Mouse (Mus musculus) R1 (cell line): ENCODE data around the gene Lsg1.
A peak's percentile ranks its signal among the peaks of the same experiment; 100 is the strongest.

ENCODE experiments used
- DNase-seq: peaks from one replicate; pipeline ENCODE4 v3.0.0-alpha.2; 2018; ENCODE audit warnings: low read depth, low spot score

Lsg1 gene

DNA sequence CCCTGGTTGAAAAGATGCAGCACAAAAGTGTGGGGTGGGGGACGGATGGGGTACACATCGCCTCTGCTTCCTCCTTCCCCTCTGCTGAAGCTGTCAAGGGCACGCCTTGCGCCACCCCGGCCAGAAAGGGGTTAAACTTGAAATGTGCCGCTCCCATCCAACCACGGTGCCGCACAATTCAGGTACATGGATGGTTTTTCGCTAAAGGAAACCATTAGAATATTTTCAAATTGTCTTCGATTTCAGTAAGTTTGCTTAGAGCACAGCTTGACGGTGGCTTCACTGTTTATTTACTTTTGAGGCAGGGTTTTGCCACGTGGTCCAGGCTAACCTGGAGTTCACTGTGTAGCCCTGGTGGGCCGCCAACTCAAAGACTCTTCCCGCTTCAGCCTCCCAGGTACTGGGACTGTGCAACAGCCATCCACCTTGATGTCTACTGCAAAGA is 36.6 kb downstream of the Lsg1 start, which contains the start of gene Tmem44:
Tmem44 (minus strand) TSS at position 95 of the 445 bp plus-strand sequence.
- peak; percentile 71 for DNase-seq

- peak; percentile 75 for DNase-seq
Measured at GRCm38 (mm10) chr16:30549966-30550747, 37.2 kb downstream of the Lsg1 start.

- no peak for DNase-seq
Measured at GRCm38 (mm10) chr16:30549516-30549915, 37.9 kb downstream of the Lsg1 start.

DNA sequence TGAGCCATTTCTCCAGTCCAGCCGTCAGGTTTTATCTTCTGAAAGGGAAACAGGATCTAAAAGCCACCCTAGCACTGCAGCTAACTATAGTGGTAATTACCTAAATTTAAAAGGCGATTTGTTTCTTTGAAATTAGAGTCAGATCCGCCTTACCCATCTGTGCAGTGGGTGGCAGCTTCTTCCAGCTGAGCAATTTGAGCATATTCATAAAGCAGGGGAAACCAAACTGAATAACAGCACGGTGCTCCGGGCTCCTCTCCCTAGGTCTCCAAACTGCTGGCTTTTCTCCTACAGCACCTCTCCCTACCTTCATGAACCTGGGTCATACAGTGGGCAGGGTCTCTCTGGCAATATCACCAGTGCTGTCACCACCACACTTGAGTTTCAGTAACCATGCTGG is 39.1 kb downstream of the Lsg1 start:
- no peak for DNase-seq

GRCm38 (mm10) chr16:30544693-30545092 is 42.7 kb downstream of the Lsg1 start:
- DNase-seq = no peak

- DNase-seq = no peak
Measured at GRCm38 (mm10) chr16:30543386-30543785, 44.0 kb downstream of the Lsg1 start.

- no peak for DNase-seq
Measured at GRCm38 (mm10) chr16:30542826-30543225, 44.6 kb downstream of the Lsg1 start.

- no peak for DNase-seq
Measured at GRCm38 (mm10) chr16:30540107-30541001, 47.0 kb downstream of the Lsg1 start.

GRCm38 (mm10) chr16:30539433-30539832 is 48.0 kb downstream of the Lsg1 start:
- DNase-seq = peak; percentile 81

GRCm38 (mm10) chr16:30535075-30535474 is 52.3 kb downstream of the Lsg1 start:
- DNase-seq = no peak

- no peak for DNase-seq
Measured at GRCm38 (mm10) chr16:30533592-30533991, 53.8 kb downstream of the Lsg1 start.

- DNase-seq = no peak
Measured at GRCm38 (mm10) chr16:30532929-30533328, 54.5 kb downstream of the Lsg1 start.

DNA sequence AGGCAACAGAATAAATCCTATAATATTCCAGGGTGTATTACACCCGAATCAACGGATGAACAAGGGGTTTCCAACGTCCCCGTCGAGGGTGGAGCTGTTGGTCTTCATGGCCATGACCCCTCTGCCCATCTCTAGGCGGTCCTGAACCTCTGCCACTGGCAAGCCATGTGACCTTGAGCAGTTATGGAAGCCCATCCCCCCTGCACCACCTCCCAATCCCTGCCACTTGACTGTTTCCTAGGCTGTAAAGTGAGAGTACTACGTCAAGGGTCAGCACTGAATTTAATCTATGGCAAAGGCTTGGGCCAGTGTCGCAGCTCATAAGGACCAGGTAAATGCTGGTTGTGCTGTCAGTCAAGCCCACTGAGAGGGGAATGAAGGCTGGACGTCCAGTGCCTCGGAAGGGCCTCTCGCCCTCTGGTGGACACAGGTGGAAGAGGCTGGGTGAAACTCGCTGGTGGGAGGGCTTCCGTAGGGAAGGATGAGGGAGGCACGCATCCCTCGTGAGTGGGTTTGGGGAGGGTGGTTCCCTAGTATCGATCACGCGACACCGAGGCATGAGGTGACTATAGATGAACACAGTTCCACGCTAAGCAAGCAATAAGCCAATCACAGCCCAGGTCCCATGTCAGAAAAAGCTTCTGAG is 55.5 kb downstream of the Lsg1 start:
- peak; percentile 62 for DNase-seq

- peak; percentile 59 for DNase-seq
Measured at GRCm38 (mm10) chr16:30530815-30531214, 56.6 kb downstream of the Lsg1 start.

- no peak for DNase-seq
Measured at GRCm38 (mm10) chr16:30528386-30528785, 59.0 kb downstream of the Lsg1 start.

GRCm38 (mm10) chr16:30527889-30528288 is 59.5 kb downstream of the Lsg1 start:
- DNase-seq = no peak

GRCm38 (mm10) chr16:30525756-30526155 is 61.6 kb downstream of the Lsg1 start:
- DNase-seq = no peak

DNA sequence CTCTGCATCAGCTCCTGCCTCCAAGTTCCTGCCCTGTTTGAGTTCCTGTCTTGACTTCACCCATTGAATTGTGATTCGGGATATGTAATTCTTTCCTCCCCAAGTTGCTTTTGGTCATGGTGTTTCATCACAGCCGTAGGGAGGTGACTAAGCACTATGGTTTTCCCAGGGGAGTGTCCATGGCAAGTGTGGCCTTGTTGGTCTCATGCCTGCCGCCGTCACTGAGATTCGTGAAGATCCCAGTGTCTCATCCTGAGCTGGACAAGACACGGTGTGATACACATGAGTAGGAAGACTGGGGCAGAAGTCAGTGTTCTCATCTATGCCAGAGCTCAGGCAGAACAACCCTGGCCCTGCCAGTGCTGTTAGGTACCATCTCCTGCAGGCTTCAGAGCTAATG is 62.9 kb downstream of the Lsg1 start:
- no peak for DNase-seq

GRCm38 (mm10) chr16:30522253-30522940 is 65.0 kb downstream of the Lsg1 start:
- peak; percentile 89 for DNase-seq

GRCm38 (mm10) chr16:30521147-30521546 is 66.2 kb downstream of the Lsg1 start:
- DNase-seq = peak; percentile 70

DNA sequence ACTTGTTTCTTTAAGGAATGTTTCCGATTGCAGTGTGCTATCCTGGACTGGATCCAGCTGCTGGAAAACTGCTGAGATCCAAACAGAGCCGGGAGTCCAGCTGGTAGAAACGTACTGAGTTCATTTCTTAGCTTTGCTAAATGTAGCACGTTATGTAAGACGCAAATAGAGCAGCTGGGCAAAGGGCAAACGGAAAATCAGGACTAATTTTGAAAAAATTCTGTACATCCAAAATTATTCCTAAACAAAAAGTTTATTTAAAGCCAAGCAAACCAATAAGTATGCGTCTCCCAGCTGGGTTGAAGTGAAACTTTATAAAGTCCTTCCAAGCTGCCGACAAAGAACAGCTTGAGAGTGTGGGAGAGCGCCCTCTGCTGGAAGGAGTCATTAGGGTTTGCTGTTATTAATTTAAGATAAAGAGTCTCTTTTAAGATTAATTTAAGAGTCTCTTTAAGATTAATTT is 67.0 kb downstream of the Lsg1 start:
- peak; percentile 68 for DNase-seq
